Mouse (Mus musculus) WW6 (cell line): Measurements from ENCODE around the gene Vps45.
"Not testable (repeated sequence)": the region's sequence is repeated elsewhere in the genome, so short reads cannot be mapped to it uniquely, and the experiment has no call there.

Source experiments
- DNase-seq: peaks from one replicate; pipeline ENCODE4 v3.0.0-alpha.2; 2013; ENCODE audit warnings: low read depth, low spot score

Vps45 gene

DNA sequence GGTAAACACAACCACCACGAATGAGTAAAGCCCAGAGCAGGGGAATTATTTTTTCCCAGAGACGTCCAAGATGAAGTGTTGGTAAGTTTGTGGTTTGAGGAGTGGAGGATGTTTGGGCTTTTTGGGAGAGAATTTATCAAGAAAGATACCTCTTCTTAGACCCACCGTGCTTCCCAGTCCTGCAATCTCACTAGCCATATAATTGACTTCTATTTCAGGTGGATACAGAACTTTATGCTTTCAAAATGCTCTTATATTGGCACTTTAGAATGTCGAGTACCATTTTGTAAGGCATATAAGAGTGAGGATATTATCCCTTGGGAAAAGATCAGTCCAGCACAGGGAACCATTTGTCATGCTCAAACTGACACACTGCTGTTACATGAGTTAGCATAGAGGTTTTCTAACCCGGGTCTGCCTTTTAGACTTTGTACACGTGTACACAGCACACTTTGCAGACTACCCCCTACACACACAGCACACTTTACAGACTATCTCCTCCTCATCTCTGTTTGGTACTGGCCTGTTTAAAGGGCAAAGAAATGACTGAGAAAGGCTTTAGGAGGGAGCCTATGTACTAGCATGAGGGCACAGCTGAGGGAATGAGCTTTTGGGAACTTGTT is 61.7 kb downstream of the Vps45 start:
- DNase-seq: no peak

DNA sequence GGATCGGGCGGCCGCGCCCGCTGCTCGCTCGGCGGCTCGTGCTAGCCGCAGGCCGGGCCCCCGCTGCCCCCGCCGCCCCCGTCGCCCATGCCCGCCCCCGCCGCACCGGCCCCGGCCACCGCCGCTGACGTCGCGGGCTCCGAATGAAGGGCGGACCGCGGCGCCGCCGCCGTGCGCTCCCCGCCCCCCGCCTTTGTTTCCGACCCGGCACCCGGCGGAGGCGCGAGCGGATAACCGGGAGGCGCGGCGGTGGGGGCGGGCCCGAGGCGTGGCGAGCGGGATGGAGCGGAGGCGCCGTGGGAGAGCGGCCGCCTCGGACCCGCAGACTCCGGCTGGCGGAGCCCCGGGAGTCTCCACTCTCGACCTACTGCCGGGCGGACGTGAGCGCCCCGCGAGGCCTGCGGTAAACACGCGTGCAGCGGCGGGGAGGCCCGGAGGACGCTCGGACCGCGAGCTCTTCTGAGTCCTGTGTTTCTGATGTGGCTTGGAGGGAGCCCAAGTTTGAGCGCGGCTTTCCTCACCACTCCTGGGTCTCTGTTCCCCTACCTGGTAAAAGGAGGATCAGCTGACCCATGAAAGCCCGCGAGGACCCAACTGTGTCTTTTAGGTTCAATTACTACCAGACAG is 62.4 kb downstream of the Vps45 start, which contains the start of gene Plekho1:
Plekho1 (minus strand) TSS at position 200 of the 627 bp plus-strand sequence.
- no peak for DNase-seq

GRCm38 (mm10) chr3:95994975-95995801 is 63.1 kb downstream of the Vps45 start:
- DNase-seq: no peak

DNA sequence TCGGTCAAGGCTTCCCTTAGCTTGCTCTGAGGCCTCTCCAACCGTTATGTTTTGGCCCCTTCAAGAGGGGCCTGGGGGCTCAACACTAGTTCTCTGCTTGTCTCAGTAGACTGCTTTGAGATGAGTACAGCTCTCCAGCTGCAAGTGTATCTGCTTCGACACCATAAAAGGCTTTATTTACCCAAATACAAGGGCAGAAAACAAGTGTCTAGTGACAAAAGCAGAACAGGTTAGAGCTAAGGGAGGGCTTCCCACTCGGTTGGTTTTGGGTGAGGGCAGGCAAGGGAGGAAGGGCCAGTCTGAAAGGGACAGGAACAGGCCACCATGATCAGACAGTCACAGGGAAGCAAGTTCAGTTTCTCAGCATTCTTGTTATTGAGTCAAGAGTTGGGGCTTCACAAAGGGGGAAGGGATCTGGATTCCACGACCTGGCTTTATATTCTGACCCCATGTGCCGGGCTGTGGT is 63.9 kb downstream of the Vps45 start:
- no peak for DNase-seq

DNA sequence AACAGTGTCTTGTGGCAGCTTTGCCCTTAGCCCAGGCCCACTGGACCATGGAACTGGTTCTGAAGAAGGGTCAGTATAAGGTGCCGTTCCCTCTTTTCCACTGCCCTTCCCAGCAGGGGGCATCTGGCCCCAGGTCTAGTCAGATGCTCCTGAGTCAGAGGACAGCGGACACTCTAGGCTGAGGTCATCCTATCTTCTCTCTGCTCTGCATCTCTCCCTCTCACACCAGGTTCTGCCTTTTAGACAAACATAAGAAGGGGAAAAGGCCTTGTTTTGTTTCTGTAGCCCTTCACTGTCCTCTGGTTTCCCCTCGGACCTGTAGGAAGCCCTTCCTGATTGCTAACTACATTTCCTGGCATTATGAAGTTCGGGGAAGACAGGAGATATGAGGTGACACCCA is 64.4 kb downstream of the Vps45 start:
- DNase-seq: no peak

DNA sequence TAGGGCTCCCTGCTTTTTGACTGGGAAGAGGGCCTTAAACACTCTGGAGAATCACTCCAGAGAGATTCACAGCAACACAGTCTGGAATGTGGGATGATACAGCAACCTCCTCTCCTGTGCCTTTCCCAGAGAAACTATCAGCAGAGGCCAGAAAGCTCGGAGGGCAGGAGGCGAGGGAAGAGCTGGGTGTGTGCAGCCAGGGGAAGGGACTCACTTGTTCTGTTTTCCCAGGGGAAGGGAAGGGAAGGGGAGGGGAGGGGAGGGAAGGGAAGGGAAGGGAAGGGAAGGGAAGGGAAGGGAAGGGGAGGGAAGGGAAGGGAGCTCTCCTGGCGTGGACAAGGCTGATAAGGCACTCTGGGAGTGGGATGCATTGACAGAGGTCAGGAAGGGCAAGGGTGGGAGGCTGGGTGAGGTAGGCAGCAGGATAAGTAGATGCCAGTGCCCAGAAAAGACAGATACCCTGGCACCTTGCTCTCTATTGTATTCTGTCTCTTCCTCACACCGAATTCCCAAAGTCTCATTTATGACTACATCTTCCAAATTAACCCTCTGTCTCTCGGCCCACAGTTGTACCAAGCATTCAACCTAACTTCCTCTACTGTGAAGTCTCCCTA is 65.2 kb downstream of the Vps45 start:
- no peak for DNase-seq

GRCm38 (mm10) chr3:95990413-95990941 is 67.8 kb downstream of the Vps45 start:
- no peak for DNase-seq

- DNase-seq: no peak
These were observed 69.3 kb downstream of the Vps45 start for GRCm38 (mm10) chr3:95988969-95989368.

DNA sequence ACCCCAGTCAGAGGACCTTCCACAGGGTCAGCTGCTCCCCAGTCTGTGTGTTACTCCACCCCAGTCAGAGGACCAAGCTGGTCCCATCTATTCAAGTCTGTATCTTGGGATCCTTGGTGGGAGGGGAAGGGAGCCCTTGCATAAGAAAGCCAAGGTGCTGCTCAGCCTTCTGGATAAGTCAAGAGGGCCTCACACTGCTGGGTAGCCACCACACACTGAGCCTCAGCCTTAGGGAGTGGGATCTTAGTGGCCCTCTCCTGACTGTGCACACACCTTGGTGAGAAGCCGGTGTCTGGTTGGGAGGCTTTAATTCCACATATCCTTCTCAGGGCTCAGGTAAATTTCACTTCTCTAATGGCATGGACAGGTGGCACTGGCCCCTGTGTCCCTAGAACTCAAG is 70.1 kb downstream of the Vps45 start:
- DNase-seq: no peak

- no peak for DNase-seq
These were observed 70.7 kb downstream of the Vps45 start for GRCm38 (mm10) chr3:95987386-95988110.

DNA sequence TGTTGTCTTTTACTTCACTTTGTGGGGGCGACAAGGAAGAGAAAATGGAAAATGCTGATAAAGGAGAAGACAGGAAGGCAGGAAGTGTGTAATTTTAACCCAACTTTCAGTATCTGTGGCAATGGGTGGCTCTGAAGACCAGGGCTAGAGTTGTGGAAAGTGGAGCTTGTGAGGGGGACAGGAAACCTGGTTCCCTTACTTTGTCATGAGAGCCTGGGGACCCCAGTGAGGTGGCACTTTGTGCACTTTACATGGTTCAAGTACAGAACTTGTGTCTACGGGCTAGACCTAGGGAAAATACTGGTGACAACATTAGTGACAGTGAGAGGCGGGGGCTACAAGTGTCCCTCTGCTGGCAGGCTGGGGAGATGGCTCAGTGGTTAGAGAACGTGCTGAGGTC is 71.3 kb downstream of the Vps45 start:
- DNase-seq: no peak

GRCm38 (mm10) chr3:95986001-95986622 is 72.2 kb downstream of the Vps45 start:
- no peak for DNase-seq

- DNase-seq: no peak
These were observed 72.9 kb downstream of the Vps45 start for GRCm38 (mm10) chr3:95985209-95986000.

- DNase-seq: no peak
These were observed 76.1 kb downstream of the Vps45 start for GRCm38 (mm10) chr3:95982129-95982528.

DNA sequence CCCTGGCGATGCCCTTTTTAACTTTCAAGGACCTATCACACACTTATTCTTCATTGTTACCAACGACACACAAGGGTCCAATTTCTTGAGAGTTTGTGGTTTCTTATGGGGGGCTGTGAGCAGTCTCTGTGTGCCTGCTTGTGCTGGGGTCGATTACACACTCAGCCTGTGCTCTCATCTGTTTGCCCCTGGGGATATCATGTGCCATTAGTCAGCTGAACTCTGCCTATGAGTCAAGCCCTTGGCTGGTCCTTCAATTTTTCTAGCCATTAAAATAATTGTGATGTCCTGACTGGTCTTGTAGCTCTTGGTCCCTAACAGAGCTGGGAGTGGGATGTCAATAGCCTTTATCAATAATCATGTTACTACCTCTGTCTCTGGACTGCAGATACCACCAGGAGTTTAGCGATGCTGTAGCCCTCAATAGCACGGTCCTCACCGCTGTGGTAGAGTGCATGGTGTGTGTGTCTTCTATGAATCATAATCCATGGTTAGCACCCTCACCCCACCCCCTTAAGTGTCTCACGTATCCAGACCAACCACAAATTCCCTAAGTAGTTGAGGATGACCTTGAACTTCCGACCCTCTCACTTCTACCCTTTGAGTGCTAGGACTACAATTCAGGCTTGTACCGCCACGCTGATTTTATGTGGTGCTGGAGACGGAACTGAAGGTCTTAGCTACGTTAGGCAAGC is 77.8 kb downstream of the Vps45 start:
- no peak for DNase-seq

GRCm38 (mm10) chr3:95978265-95978664 is 80.0 kb downstream of the Vps45 start:
- no peak for DNase-seq

GRCm38 (mm10) chr3:95977587-95977986 is 80.7 kb downstream of the Vps45 start:
- DNase-seq: not testable (repeated sequence)

DNA sequence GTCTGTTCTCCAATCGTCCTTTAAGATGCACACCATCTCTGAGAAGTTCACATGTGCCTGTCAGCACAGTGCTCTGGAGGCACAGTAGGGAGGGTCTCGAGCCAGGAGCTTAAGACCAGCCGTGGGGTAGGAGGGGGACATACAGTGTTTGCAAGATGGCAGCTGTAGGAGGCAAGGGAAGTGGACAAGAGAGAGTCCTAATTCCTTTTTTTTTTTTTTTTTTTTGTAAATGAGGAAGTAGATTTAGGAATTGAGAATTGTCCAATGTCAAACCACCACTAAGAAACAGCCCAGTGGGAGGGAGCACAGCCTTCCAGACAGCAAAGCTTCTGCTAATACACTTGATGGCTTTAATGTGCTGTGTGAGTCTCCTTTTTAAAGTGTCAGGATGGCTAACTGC is 81.2 kb downstream of the Vps45 start:
- no peak for DNase-seq
